In the genomic region with DNA sequence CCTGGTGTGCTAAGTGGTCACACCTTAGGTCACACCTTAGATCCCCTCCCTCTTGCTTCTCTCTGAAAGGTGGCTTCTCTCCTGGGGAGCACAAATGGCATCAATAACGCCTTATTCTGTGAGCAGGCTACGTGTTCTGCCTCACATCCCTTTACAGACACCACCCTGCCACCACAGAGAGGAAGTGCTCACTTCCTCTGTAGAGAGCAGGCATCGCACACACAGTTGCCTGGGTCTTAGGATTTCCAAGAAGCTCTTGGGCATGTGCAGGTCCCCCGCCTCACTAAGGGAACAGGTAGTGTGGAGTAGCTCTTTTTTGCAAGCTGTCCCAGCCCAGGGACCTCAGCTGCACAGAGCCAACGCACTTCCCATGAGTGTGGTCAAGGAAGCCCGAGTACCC, we compare ENCODE assay signal across 9 mouse cellular contexts. TPM values are rescaled to one million over a fixed set of nuclear protein-coding genes. Genes with fewer than 3 reads are reported as not detected.
DNase-seq lines count a peak whose midpoint lies in the region; ATAC-seq and TF ChIP-seq lines count a peak whose summit lies in the region.
"Had no signal": no experiment of that assay in that cellular context is flagged by ENCODE, and none has a peak within 500 bp of the region (broad histone marks: within the 10 kb centered on the region; RNA-seq: fewer than 3 reads in every experiment).

No protein-coding gene starts in this region.

- H3K4me2 ChIP-seq in lung, embryonic 14.5 days, result no peak overlapping the region

- no peak overlapping the region for H3K27ac ChIP-seq in lung, embryonic 14.5 days (ENCODE audit: low read depth)
- H3K27ac ChIP-seq in spleen, adult 2 months (ENCODE audit: insufficient read depth, low read length), result peak overlapping the region; percentile 96

- TF ChIP-seq POLR2A in spleen, adult 2 months (IDR thresholded peaks at IDR 0.05; ENCODE audit: low read depth, low read length), result no peak; the same call in 1 of the 2 replicates

- H3K9me3 ChIP-seq in lung, embryonic 14.5 days (ENCODE audit: low read depth, low read length), result no peaks in the 10 kb centered on the region

- H3K9ac ChIP-seq in lung, embryonic 14.5 days, result no peak overlapping the region

- ATAC-seq in activated CD4-positive, CD25-positive, alpha-beta regulatory T cell, adult 4 months, result peak; percentile 87
- ATAC-seq in lung, embryonic 14.5 days (ENCODE audit: insufficient read depth), result no peak

- H3K4me3 ChIP-seq in lung, embryonic 14.5 days (ENCODE audit: low read depth, low read length), result no peak overlapping the region
- H3K4me3 ChIP-seq in spleen, adult 2 months (ENCODE audit: extremely low read depth, insufficient read depth, insufficient read length), result no peak overlapping the region
- H3K4me3 ChIP-seq: myocyte had no signal

- TF ChIP-seq CTCF in lung, embryonic 14.5 days (IDR thresholded peaks at IDR 0.05; ENCODE audit: low read depth), result no peak
- no peak for TF ChIP-seq CTCF in spleen, adult 2 months (IDR thresholded peaks at IDR 0.05; ENCODE audit: extremely low read depth, insufficient read depth, insufficient read length, insufficient replicate concordance)

- peak; percentile 95 for DNase-seq in heart, adult 11 months
- no peak for DNase-seq in heart, adult 9 months (ENCODE audit: low spot score in 2 of 2)
- peak; percentile 24 for DNase-seq in lung, embryonic 14.5 days
- peak; percentile 73 to 75 for DNase-seq in spleen, adult 2 months (ENCODE audit: low read depth in 1 of 2, low spot score in 2 of 2)
- no peak for DNase-seq in cerebellum, adult 9-11 months
- no peak for DNase-seq in ovary, postnatal 36 days (ENCODE audit: low spot score)
- DNase-seq in layer of hippocampus, adult 9-10 months (ENCODE audit: low spot score), result no peak

- peaks cover 77% of the 10 kb centered on the region for H3K36me3 ChIP-seq in lung, embryonic 14.5 days (ENCODE audit: insufficient read depth)
- H3K36me3 ChIP-seq in spleen, adult 2 months (ENCODE audit: control insufficient read depth, insufficient read depth, low read length), result peaks cover 3% of the 10 kb centered on the region

- WGBS in lung, embryonic 14.5 days, result 57% methylated on average over 6 of the region's 6 CpGs
- WGBS in spleen, adult 2 months, result 10% methylated on average over 6 of the region's 6 CpGs

- no peaks in the 10 kb centered on the region for H3K4me1 ChIP-seq in lung, embryonic 14.5 days (ENCODE audit: insufficient read depth)
- peaks cover 50% of the 10 kb centered on the region for H3K4me1 ChIP-seq in spleen, adult 2 months (ENCODE audit: control insufficient read depth, insufficient read depth, insufficient read length)

- H3K27me3 ChIP-seq in lung, embryonic 14.5 days (ENCODE audit: insufficient read depth, low read length), result no peaks in the 10 kb centered on the region
- H3K27me3 ChIP-seq in spleen, adult 2 months (ENCODE audit: control insufficient read depth, insufficient read depth, low read length), result no peaks in the 10 kb centered on the region

RNA-seq across cellular contexts. Expression of a gene that starts 18.7 kb away (rescaled TPM):
- polyA plus RNA-seq in activated CD4-positive, CD25-positive, alpha-beta regulatory T cell, adult 4 months (2017; shearing (Covaris generic)), result 10 to 100 TPM; 27.6 to 29.1 TPM
- 70.7 and 83.1 TPM in 2 replicates for polyA plus RNA-seq in lung, embryonic 14.5 days (2014; fragmentation: Nextera tagmentation; extraction: Ambion mirVana)
- 47.7 and 68.9 TPM in 2 replicates for polyA plus RNA-seq in spleen, adult 2 months (2012; rRNA removed)

RNA-seq across cellular contexts. Expression of a gene that starts 46.8 kb away (rescaled TPM):
- 1 to 10 TPM; 4.6 to 5.9 TPM for polyA plus RNA-seq in activated CD4-positive, CD25-positive, alpha-beta regulatory T cell, adult 4 months (2017; shearing (Covaris generic))
- polyA plus RNA-seq in lung, embryonic 14.5 days (2014; fragmentation: Nextera tagmentation; extraction: Ambion mirVana), result 6.8 and 7.7 TPM in 2 replicates
- polyA plus RNA-seq in spleen, adult 2 months (2012; rRNA removed), result 10.2 and 10.4 TPM in 2 replicates

Comparison
In these comparisons a context has a peak if more than half of its experiments do, and no peak if none do; other contexts are left out.
1. DNase-seq: peak in heart, adult 11 months (single experiment), lung, embryonic 14.5 days (single experiment) and spleen, adult 2 months (2 of 2); none in heart, adult 9 months (0 of 2), cerebellum, adult 9-11 months (single experiment), ovary, postnatal 36 days (single experiment) and layer of hippocampus, adult 9-10 months (single experiment).